Mouse (Mus musculus) cerebellum, postnatal 14 days (tissue): ENCODE data around the gene Snrnp25.
"Not testable (repeated sequence)": the region's sequence is repeated elsewhere in the genome, so short reads cannot be mapped to it uniquely, and the experiment has no call there.

ENCODE experiments used
- DNase-seq, 2 experiments: peaks; one replicate each; pipeline ENCODE4 v3.0.0; 2021; ENCODE audit warnings: mixed read lengths in 2 of 2

Snrnp25 gene

GRCm38 (mm10) chr11:32195867-32196540 lies 9.2 kb upstream of the Snrnp25 start:
- DNase-seq, result no peak

GRCm38 (mm10) chr11:32196727-32197126 lies 8.5 kb upstream of the Snrnp25 start:
- no peak for DNase-seq

GRCm38 (mm10) chr11:32197766-32198165 lies 7.4 kb upstream of the Snrnp25 start:
- DNase-seq, result no peak

- DNase-seq, result no peak
Observed at GRCm38 (mm10) chr11:32198256-32198955, 6.8 kb upstream of the Snrnp25 start.

- no peak for DNase-seq
Observed at GRCm38 (mm10) chr11:32199230-32199629, 6.0 kb upstream of the Snrnp25 start.

- no peak for DNase-seq
Observed at GRCm38 (mm10) chr11:32200075-32200601, 5.1 kb upstream of the Snrnp25 start, which contains the start of gene Il9r. Il9r (minus strand) TSS chr11:32200279.

- not testable (repeated sequence) for DNase-seq
Observed at GRCm38 (mm10) chr11:32200992-32201391, 4.2 kb upstream of the Snrnp25 start.

GRCm38 (mm10) chr11:32201922-32202685 lies 3.1 kb upstream of the Snrnp25 start:
- no peak for DNase-seq

- no peak for DNase-seq
Observed at GRCm38 (mm10) chr11:32210623-32211022, 5.4 kb downstream of the Snrnp25 start.

GRCm38 (mm10) chr11:32215372-32216162 lies 10.4 kb downstream of the Snrnp25 start:
- peak in 1 of 2 experiments; percentile 13 for DNase-seq

- peak; percentile 88 to 93 for DNase-seq
Observed at GRCm38 (mm10) chr11:32216851-32217250, 11.6 kb downstream of the Snrnp25 start.

- DNase-seq, result peak in 1 of 2 experiments; percentile 43
Observed at GRCm38 (mm10) chr11:32218501-32219050, 13.4 kb downstream of the Snrnp25 start.

- DNase-seq, result peak in 1 of 2 experiments; percentile 16
Observed at GRCm38 (mm10) chr11:32219287-32219686, 14.1 kb downstream of the Snrnp25 start.

- DNase-seq, result peak; percentile 27 to 43
Observed at GRCm38 (mm10) chr11:32220607-32221224, 15.5 kb downstream of the Snrnp25 start.

- DNase-seq, result peak; percentile 43 to 62
Observed at GRCm38 (mm10) chr11:32221225-32221950, 16.2 kb downstream of the Snrnp25 start.

GRCm38 (mm10) chr11:32221951-32222409 lies 16.8 kb downstream of the Snrnp25 start, which contains the start of gene Rhbdf1:
Rhbdf1 (minus strand) TSS chr11:32222300.
- DNase-seq, result peak; percentile 44 to 63

- peak; percentile 40 to 45 for DNase-seq
Observed at GRCm38 (mm10) chr11:32222570-32223194, 17.5 kb downstream of the Snrnp25 start.

GRCm38 (mm10) chr11:32223297-32223967 lies 18.2 kb downstream of the Snrnp25 start:
- peak in 1 of 2 experiments; percentile 13 for DNase-seq

GRCm38 (mm10) chr11:32224468-32225139 lies 19.4 kb downstream of the Snrnp25 start:
- DNase-seq, result peak; percentile 74 to 77
